Mouse (Mus musculus) small intestine, adult 2 months (tissue): ENCODE measurements around the gene Afap1.

Source experiments
- CTCF ChIP-seq: fragments of 200-500 bp; IDR thresholded peaks from 2 replicates; pipeline ENCODE4 v1.5.1; 2012; ENCODE audit warnings: low read depth, mild to moderate bottlenecking, control low read depth, inconsistent platforms, low read length, moderate library complexity, mixed read lengths; ENCODE audit not compliant: insufficient replicate concordance, insufficient read length; ENCODE audit errors: extremely low read depth
- POLR2A ChIP-seq: fragments of 200-500 bp; IDR thresholded peaks from 2 replicates; pipeline ENCODE4 v1.6.1; 2012; ENCODE audit warnings: low read depth, mild to moderate bottlenecking, control low read depth, inconsistent platforms, low read length, moderate library complexity

- TF ChIP-seq POLR2A (no peak), CTCF (no peak)
Observed at GRCm38 (mm10) chr5:35965036-35965435, 71.9 kb downstream of the Afap1 start.
